Mouse (Mus musculus) embryo, embryonic 10.5 days (tissue): ENCODE measurements around the gene Stim1.
"Not testable (repeated sequence)": the region's sequence is repeated elsewhere in the genome, so short reads cannot be mapped to it uniquely, and the experiment has no call there.

ENCODE experiments used
- DNase-seq: peaks from one replicate; pipeline ENCODE4 v3.0.0-alpha.2; 2015; ENCODE audit warnings: low spot score

Stim1 gene

DNA sequence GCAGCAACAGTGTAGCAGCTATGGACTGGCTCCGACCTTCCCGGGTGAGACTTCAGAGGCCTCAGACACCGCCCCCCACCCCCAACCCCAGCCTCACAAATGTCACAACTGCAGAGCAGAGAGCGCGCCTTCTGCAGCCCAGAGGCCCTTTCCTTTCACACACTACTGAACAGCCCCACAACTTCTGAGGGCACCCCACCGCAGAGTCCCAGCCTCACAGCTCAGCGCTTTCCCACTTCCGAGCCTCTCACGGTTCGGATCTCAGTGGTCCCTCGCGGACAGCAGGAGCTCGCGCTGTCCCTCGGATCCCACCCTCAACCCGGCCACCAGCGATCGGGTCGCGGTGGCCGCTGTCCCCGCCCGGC, 18.1 kb upstream of the Stim1 start:
- peak; percentile 70 for DNase-seq

GRCm38 (mm10) chr7:102249896-102250630, 17.5 kb upstream of the Stim1 start:
- peak; percentile 81 for DNase-seq

DNA sequence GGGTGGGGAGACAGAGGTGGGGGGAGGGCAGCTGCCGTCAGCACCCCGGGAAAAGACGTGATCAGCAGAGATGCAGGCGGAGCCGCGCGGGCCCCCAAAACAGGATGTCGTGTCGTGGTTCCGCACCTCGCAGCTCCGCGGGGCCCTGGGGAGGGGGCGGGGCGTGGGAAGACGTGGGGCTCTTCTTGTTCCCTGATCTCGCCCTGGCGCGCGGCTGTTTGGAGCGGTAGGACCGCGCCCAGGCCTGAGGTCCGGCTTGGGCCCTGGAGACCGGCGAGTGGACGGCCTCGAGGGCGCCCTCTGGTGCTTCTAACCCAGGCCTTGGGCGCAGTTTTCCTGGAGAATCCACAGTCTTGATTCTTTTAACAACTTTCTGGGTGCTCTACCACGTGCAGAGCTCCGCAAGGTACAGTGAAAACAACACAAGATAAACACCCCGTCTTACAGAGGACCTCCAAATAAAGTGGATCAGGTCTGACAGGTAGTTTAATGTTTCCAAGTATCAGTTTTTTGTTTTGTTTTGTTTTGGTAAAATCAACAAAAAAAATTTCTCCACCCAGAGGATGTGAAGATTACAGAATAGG, 16.9 kb upstream of the Stim1 start:
- peak; percentile 93 for DNase-seq

GRCm38 (mm10) chr7:102253631-102254030, 14.0 kb upstream of the Stim1 start:
- no peak for DNase-seq

- no peak for DNase-seq
These were observed 11.7 kb upstream of the Stim1 start, which contains the start of gene Rhog for GRCm38 (mm10) chr7:102255954-102256353. Gene Rhog, minus strand, starts transcription at chr7:102256054.

GRCm38 (mm10) chr7:102256636-102257035, 11.0 kb upstream of the Stim1 start:
- DNase-seq = no peak

GRCm38 (mm10) chr7:102258189-102258588, 9.4 kb upstream of the Stim1 start:
- DNase-seq = peak; percentile 90

- DNase-seq = no peak
These were observed 8.9 kb upstream of the Stim1 start for GRCm38 (mm10) chr7:102258753-102259152.

DNA sequence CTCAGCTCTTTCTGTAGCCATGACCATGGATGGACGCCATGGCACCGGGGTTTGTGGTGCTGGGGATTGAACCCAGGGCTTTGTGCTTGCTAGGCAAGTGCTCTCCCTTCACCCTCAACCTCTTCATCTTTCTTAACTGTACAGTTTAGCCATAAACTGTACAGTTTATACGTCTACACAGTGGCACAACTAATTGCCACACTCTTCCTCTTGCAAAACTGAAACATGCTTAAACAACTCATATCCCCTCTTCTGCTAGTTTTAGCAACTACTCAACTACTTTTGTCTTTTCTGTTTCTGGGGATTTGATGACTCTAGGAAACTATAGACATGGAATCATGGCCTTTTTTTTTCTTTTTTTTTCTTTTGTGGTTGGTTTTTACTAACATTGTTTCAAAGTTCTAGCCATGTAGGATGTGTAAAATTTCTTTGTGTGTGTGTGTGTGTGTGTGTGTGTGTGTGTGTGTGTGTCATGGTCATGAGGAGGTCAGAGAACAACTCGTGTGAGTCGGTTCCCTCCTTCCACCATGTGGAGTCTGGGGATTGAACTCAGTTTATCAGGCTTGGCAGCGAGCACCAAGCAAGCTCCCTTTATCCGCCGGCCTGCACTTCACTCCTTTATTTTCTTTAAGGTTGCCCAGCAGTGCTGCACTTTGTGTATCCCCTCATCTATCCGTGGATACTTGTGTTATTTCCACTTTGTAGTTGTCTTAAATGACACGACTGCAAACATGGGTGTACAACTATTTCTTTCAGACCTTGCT, 7.7 kb upstream of the Stim1 start:
- no peak for DNase-seq

- no peak for DNase-seq
These were observed 7.1 kb upstream of the Stim1 start for GRCm38 (mm10) chr7:102260518-102260917.

DNA sequence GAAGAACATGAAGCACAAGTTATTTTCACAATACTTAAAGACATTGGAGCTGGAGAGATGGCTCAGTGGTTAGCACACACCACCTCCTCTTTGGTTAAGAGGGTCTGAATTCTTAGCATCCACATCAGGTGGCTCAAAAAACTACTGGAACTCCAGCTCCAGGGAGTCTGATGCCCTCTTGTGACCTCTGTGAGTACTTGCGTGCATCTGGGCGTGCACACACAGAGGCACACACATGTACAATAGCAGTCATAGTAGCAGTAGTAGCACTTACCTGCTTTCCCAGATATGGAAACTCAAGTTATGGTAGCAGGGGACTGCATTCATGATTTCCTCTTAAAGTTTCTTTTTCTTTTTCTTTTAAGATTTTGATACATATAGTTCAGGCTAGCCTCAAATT, 4.6 kb upstream of the Stim1 start:
- DNase-seq = no peak

DNA sequence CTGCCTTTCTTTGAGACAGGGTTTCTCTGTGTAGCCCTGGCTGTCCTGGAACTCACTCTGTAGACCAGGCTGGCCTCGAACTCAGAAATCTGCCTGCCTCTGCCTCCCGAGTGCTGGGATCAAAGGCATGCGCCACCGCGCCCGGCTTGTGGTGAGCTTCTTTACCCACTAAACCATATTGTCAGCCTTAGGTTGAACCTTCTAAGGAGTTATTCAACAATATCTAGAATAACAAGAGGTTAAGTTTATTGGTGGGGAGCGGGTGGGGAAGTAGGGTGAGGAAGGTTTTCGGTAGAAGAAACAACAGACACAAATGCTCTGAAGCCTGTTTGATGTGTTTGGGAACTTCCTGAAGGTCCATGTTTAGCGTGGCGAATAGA, 1.6 kb upstream of the Stim1 start:
- not testable (repeated sequence) for DNase-seq

DNA sequence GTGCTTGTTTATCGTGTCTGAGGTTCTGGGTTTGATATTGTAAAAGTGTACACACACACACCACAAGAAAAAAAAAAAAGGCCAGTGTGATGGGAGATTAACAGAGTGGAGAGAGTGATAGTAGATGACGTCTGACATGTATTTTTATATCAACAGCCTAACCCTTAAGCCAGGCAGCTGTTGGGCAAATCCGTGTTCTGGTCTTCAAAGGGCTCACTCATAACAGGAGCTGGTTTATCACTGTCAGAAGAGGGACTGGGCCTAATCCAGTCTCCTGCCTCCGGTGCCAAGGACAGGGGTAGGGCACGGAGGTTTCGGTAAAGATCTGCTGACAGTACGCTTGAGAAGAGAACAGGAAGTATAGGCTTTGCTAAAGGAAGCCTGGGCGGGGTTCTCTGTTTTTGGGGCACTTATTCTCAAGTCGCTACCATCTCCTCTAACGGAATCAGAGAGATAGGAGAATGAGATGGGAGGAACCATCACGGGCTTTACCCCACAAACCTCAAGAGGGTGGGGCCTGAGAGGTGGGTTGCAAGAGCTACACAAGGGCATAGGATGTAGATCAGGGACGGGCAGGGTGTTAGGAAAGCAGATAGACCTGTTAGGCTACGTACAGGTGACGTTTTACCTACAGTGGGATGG, 1.1 kb upstream of the Stim1 start:
- no peak for DNase-seq

GRCm38 (mm10) chr7:102267113-102267579, 460 bp upstream of the Stim1 start:
- peak; percentile 97 for DNase-seq

DNA sequence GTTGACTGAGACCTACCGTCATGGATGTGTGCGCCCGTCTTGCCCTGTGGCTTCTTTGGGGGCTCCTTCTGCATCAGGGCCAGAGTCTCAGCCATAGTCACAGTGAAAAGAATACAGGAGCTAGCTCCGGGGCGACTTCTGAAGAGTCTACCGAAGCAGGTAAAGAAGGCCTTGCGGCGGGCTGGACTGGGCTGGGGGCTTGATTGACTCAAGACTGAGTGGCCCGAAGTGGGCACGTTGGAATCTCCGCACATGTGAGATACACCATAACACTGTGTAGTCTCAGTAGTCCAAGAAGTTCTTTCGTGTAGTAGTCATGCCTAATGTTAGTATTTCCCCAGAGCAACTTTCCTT, 766 bp downstream of the Stim1 start:
- DNase-seq = no peak

DNA sequence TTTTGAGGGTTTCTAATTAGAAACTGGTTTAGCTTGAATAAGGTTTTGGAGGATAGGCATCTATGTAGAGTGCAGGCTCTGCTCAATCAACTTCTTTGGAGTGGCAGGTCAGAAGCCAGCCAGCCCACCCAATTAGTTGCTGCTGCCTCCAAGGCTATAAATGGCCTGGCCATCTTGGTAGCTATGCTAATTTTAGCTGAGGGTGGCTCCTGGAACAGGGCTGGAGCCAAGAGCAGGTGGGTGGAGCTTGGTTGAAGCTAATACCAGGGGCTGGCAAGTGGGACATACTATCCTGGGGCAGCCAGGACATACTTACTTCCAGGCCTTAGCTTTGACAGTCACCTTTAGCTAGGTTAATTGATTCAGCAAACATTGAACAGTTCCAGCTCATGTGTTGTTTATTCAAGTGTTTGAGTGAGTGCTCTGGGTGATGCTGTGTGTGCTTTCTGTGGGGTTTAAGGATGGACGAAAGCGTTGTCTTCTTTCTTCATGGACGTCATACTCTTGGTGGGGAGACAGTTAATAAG, 4.9 kb downstream of the Stim1 start:
- DNase-seq = no peak

- no peak for DNase-seq
These were observed 13.8 kb downstream of the Stim1 start for GRCm38 (mm10) chr7:102281403-102281802.

- DNase-seq = no peak
These were observed 14.7 kb downstream of the Stim1 start for GRCm38 (mm10) chr7:102282261-102282660.

GRCm38 (mm10) chr7:102289466-102289865, 21.9 kb downstream of the Stim1 start:
- DNase-seq = no peak

- DNase-seq = no peak
These were observed 24.6 kb downstream of the Stim1 start for GRCm38 (mm10) chr7:102292228-102292627.

- peak; percentile 15 for DNase-seq
These were observed 25.6 kb downstream of the Stim1 start for GRCm38 (mm10) chr7:102293234-102293633.

DNA sequence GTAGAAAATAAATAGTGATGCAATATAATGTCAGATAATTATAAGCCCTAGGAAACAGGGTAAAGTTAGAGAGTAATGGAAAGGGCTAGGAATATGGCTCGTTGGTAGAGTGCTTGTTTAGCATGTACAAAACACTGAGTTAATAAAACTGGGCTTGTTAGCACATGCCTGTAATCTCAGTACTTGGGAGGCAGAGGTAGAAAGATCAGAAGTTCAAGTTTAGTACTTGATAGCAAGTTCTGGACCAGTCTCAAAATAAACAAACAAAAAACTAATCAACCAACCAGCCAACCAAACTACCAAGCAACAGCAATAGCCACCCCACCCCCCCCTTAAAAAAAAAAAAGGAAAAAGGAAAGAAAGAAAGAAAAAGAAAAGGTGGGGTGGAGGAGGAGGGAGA, 33.2 kb downstream of the Stim1 start:
- no peak for DNase-seq
